ENCODE assay signal across 20 mouse cellular contexts in genomic region chr14:31136411-31137280, GRCm38 (mm10). TPM values are rescaled to one million over a fixed set of nuclear protein-coding genes. Genes with fewer than 3 reads are reported as not detected.
A peak's percentile ranks its signal among the peaks of the same experiment; 100 is the strongest.
DNase-seq lines count a peak whose midpoint lies in the region; ATAC-seq and TF ChIP-seq lines count a peak whose summit lies in the region.
"Had no signal": no experiment of that assay in that cellular context is flagged by ENCODE, and none has a peak within 500 bp of the region (broad histone marks: within the 10 kb centered on the region; RNA-seq: fewer than 3 reads in every experiment).

No protein-coding gene starts in this region.

- ATAC-seq in heart, embryonic 13.5 days (ENCODE audit: extremely low read depth, insufficient number of reproducible peaks, low FRiP score, low TSS enrichment): no peak
- no peak for ATAC-seq in heart, embryonic 12.5 days (ENCODE audit: insufficient number of reproducible peaks, low FRiP score)
- no peak for ATAC-seq in liver, embryonic 11.5 days (replicated peaks; ENCODE audit: low FRiP score)
- ATAC-seq: CD4-positive, CD25-positive, alpha-beta regulatory T cell, adult 4 months had no signal

- 86% methylated on average over 26 of the region's 26 CpGs for WGBS in heart, embryonic 13.5 days
- WGBS in heart, embryonic 12.5 days: 78% methylated on average over 26 of the region's 26 CpGs
- 84% methylated on average over 26 of the region's 26 CpGs for WGBS in liver, adult 2 months
- 89% methylated on average over 26 of the region's 26 CpGs for WGBS in liver, embryonic 11.5 days

- H3K36me3 ChIP-seq in heart, embryonic 13.5 days: peaks cover 84% of the 10 kb centered on the region
- peaks cover 76% of the 10 kb centered on the region for H3K36me3 ChIP-seq in heart, embryonic 12.5 days
- no peaks in the 10 kb centered on the region for H3K36me3 ChIP-seq in liver, adult 2 months (ENCODE audit: control insufficient read depth, insufficient read depth, low read length)
- peaks cover 75% of the 10 kb centered on the region for H3K36me3 ChIP-seq in liver, embryonic 11.5 days (ENCODE audit: control insufficient read depth, insufficient read depth, low read length)

- H3K4me2 ChIP-seq in heart, embryonic 13.5 days: no peak overlapping the region
- no peak overlapping the region for H3K4me2 ChIP-seq in heart, embryonic 12.5 days
- H3K4me2 ChIP-seq in liver, embryonic 11.5 days: no peak overlapping the region
- H3K4me2 ChIP-seq: embryonic facial prominence, embryonic 15.5 days; limb, embryonic 12.5 days; midbrain, embryonic 12.5 days; neural tube, embryonic 13.5 days; stomach, embryonic 15.5 days had no signal

- no peak for TF ChIP-seq CTCF in liver, adult 2 months (IDR thresholded peaks at IDR 0.05; ENCODE audit: low read depth, low read length)

- DNase-seq in cerebellum, postnatal 10 days: peak; percentile 68 to 73
- DNase-seq in cerebellum, postnatal 36 days: no peak
- no peak for DNase-seq in liver, adult 2 months (ENCODE audit: extremely low read depth, low read depth, low spot score)
- DNase-seq in liver, embryonic 11.5 days (ENCODE audit: low spot score): no peak
- DNase-seq in ovary, postnatal 36 days (ENCODE audit: low spot score): peak; percentile 3
- no peak for DNase-seq in ovary, postnatal 10 days (ENCODE audit: low spot score)
- DNase-seq: adrenal gland, postnatal 14 days; gastrocnemius, postnatal 14 days; kidney, adult 9 months; retina, postnatal 1 day had no signal

- no peak overlapping the region for H3K4me3 ChIP-seq in heart, embryonic 13.5 days
- H3K4me3 ChIP-seq in heart, embryonic 12.5 days: no peak overlapping the region
- no peak overlapping the region for H3K4me3 ChIP-seq in liver, adult 2 months (ENCODE audit: insufficient read depth, low read depth, low read length)
- H3K4me3 ChIP-seq in liver, embryonic 11.5 days (ENCODE audit: low read depth, low read length): no peak overlapping the region
- H3K4me3 ChIP-seq: embryonic facial prominence, embryonic 15.5 days; hindbrain, embryonic 10.5 days; limb, embryonic 12.5 days; midbrain, embryonic 12.5 days; neural tube, embryonic 13.5 days; stomach, embryonic 15.5 days had no signal

- H3K27me3 ChIP-seq in heart, embryonic 13.5 days (replicated peaks): no peaks in the 10 kb centered on the region
- no peaks in the 10 kb centered on the region for H3K27me3 ChIP-seq in heart, embryonic 12.5 days (replicated peaks)
- H3K27me3 ChIP-seq in liver, adult 2 months (ENCODE audit: control insufficient read depth, insufficient read depth, low read length): no peaks in the 10 kb centered on the region
- no peaks in the 10 kb centered on the region for H3K27me3 ChIP-seq in liver, embryonic 11.5 days (replicated peaks; ENCODE audit: control insufficient read depth, insufficient read depth, low read length)
- H3K27me3 ChIP-seq: embryonic facial prominence, embryonic 15.5 days; limb, embryonic 12.5 days; midbrain, embryonic 12.5 days; neural tube, embryonic 13.5 days; stomach, embryonic 15.5 days had no signal

- no peaks in the 10 kb centered on the region for H3K79me2 ChIP-seq in liver, adult 2 months (ENCODE audit: control insufficient read depth, insufficient read depth, low read length)

- H3K4me1 ChIP-seq in heart, embryonic 13.5 days: peaks cover 40% of the 10 kb centered on the region
- peaks cover 35% of the 10 kb centered on the region for H3K4me1 ChIP-seq in heart, embryonic 12.5 days (replicated peaks)
- no peaks in the 10 kb centered on the region for H3K4me1 ChIP-seq in liver, adult 2 months (ENCODE audit: control insufficient read depth, insufficient read depth, low read length)
- peaks cover 23% of the 10 kb centered on the region for H3K4me1 ChIP-seq in liver, embryonic 11.5 days (replicated peaks; ENCODE audit: control insufficient read depth, insufficient read depth, low read length)

- no peak overlapping the region for H3K9ac ChIP-seq in heart, embryonic 13.5 days
- H3K9ac ChIP-seq in heart, embryonic 12.5 days: no peak overlapping the region
- no peak overlapping the region for H3K9ac ChIP-seq in liver, adult 2 months (ENCODE audit: low read depth, low read length)
- H3K9ac ChIP-seq in liver, embryonic 11.5 days (ENCODE audit: low read depth, low read length): no peak overlapping the region
- H3K9ac ChIP-seq: embryonic facial prominence, embryonic 15.5 days; limb, embryonic 12.5 days; midbrain, embryonic 12.5 days; neural tube, embryonic 13.5 days; stomach, embryonic 15.5 days had no signal

- H3K27ac ChIP-seq in heart, embryonic 13.5 days (replicated peaks): peak overlapping the region; percentile 63; the same call in 1 of the 2 replicates
- no peak overlapping the region for H3K27ac ChIP-seq in heart, embryonic 12.5 days (ENCODE audit: poor library complexity, severe bottlenecking)
- H3K27ac ChIP-seq in liver, adult 2 months (replicated peaks; ENCODE audit: insufficient read depth, low read depth, low read length): peak overlapping the region; percentile 27; the same call in 1 of the 2 replicates
- no peak overlapping the region for H3K27ac ChIP-seq in liver, embryonic 11.5 days (ENCODE audit: low read depth, low read length)
- H3K27ac ChIP-seq: embryonic facial prominence, embryonic 15.5 days; limb, embryonic 12.5 days; midbrain, embryonic 12.5 days; neural tube, embryonic 13.5 days; stomach, embryonic 15.5 days had no signal

- H3K9me3 ChIP-seq in heart, embryonic 13.5 days: no peaks in the 10 kb centered on the region
- H3K9me3 ChIP-seq in heart, embryonic 12.5 days (replicated peaks): no peaks in the 10 kb centered on the region
- no peaks in the 10 kb centered on the region for H3K9me3 ChIP-seq in liver, embryonic 11.5 days (ENCODE audit: control insufficient read depth, low read length)
- H3K9me3 ChIP-seq: embryonic facial prominence, embryonic 15.5 days; hindbrain, embryonic 10.5 days; limb, embryonic 12.5 days; midbrain, embryonic 12.5 days; neural tube, embryonic 13.5 days; stomach, embryonic 15.5 days had no signal

- no peak for TF ChIP-seq POLR2A in liver, adult 2 months (IDR thresholded peaks at IDR 0.05; ENCODE audit: extremely low read depth, insufficient read depth, low read length)

RNA-seq across cellular contexts. Expression of gene Nt5dc2, which starts 5.8 kb away (rescaled TPM):
- polyA plus RNA-seq in heart, embryonic 13.5 days (2015; fragmentation: Nextera tagmentation; extraction: Ambion mirVana): 300 and 318 TPM in 2 replicates
- 343 and 346 TPM in 2 replicates for polyA plus RNA-seq in heart, embryonic 12.5 days (2016; fragmentation: Nextera tagmentation; extraction: Ambion mirVana)
- 3.0 and 6.0 TPM in 2 replicates for total RNA-seq in liver, adult 2 months (2014; rRNA removed)
- polyA plus RNA-seq in liver, adult 2 months (2012; rRNA removed): 14.8 and 17.5 TPM in 2 replicates
- 401 and 406 TPM in 2 replicates for polyA plus RNA-seq in liver, embryonic 11.5 days (2014; fragmentation: Nextera tagmentation; extraction: Ambion mirVana)
- polyA plus RNA-seq: CD4-positive, CD25-positive, alpha-beta regulatory T cell, adult 4 months had no signal

RNA-seq across cellular contexts. Expression of gene Smim4, which starts 7.9 kb away (rescaled TPM):
- polyA plus RNA-seq in heart, embryonic 13.5 days (2015; fragmentation: Nextera tagmentation; extraction: Ambion mirVana): 78.4 and 81.9 TPM in 2 replicates
- polyA plus RNA-seq in heart, embryonic 12.5 days (2016; fragmentation: Nextera tagmentation; extraction: Ambion mirVana): 62.6 and 68.6 TPM in 2 replicates
- 30.9 and 35.3 TPM in 2 replicates for total RNA-seq in liver, adult 2 months (2014; rRNA removed)
- 63.8 and 65.1 TPM in 2 replicates for polyA plus RNA-seq in liver, adult 2 months (2012; rRNA removed)
- polyA plus RNA-seq in liver, embryonic 11.5 days (2014; fragmentation: Nextera tagmentation; extraction: Ambion mirVana): 90.3 and 107 TPM in 2 replicates

RNA-seq across cellular contexts. Expression of gene Stab1, which starts 31.8 kb away (rescaled TPM):
- polyA plus RNA-seq in heart, embryonic 13.5 days (2015; fragmentation: Nextera tagmentation; extraction: Ambion mirVana): 43.2 and 49.5 TPM in 2 replicates
- polyA plus RNA-seq in heart, embryonic 12.5 days (2016; fragmentation: Nextera tagmentation; extraction: Ambion mirVana): 48.3 and 56.7 TPM in 2 replicates
- 27.0 and 39.5 TPM in 2 replicates for total RNA-seq in liver, adult 2 months (2014; rRNA removed)
- 32.7 and 52.3 TPM in 2 replicates for polyA plus RNA-seq in liver, adult 2 months (2012; rRNA removed)
- polyA plus RNA-seq in liver, embryonic 11.5 days (2014; fragmentation: Nextera tagmentation; extraction: Ambion mirVana): 25.3 and 39.9 TPM in 2 replicates
- polyA plus RNA-seq: G1E had no signal

Comparison
In these comparisons a context has a peak if more than half of its experiments do, and no peak if none do; other contexts are left out.
1. DNase-seq: peak in cerebellum, postnatal 10 days (2 of 2) and ovary, postnatal 36 days (single experiment); none in cerebellum, postnatal 36 days (0 of 2), liver, adult 2 months (single experiment), liver, embryonic 11.5 days (single experiment) and ovary, postnatal 10 days (single experiment).
2. H3K27ac ChIP-seq: peak in heart, embryonic 13.5 days (single experiment) and liver, adult 2 months (single experiment); none in heart, embryonic 12.5 days (single experiment) and liver, embryonic 11.5 days (single experiment).
3. RNA of gene Nt5dc2, which starts 5.8 kb away (polyA plus RNA-seq): 401 to 406 TPM in liver, embryonic 11.5 days, 343 to 346 TPM in heart, embryonic 12.5 days and 300 to 318 TPM in heart, embryonic 13.5 days; 14.8 to 17.5 TPM in liver, adult 2 months; every median in the first group is over 10 times any median in the second.